Mouse (Mus musculus) cerebellum, adult 18-20 months (tissue): Measurements from ENCODE around the gene Sft2d1.
A peak's percentile ranks its signal among the peaks of the same experiment; 100 is the strongest.
"Not testable (repeated sequence)": the region's sequence is repeated elsewhere in the genome, so short reads cannot be mapped to it uniquely, and the experiment has no call there.

Source experiments
- DNase-seq, 2 experiments: peaks; one replicate each; pipeline ENCODE4 v3.0.0; 2021

Gene Sft2d1

DNA sequence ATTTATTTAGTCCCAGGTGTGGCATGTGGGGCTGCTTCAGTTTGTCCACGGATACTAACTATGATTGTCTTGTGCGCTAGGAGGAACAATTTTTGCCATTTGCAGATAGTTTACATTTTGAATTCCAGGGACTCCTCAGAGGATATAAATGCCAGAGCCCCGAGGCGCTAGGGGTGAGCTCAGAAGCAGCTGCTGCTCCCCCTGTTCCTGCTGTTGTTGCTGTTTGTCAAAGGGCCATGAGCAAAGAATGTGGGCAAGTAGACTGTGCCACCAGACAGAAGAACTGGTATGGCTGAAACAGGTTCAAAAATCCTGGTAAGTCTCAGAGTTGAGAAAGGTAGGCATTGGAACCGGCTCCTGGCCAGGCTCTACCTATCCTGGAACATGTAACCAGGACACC lies 7.2 kb upstream of the Sft2d1 start:
- DNase-seq: no peak

DNA sequence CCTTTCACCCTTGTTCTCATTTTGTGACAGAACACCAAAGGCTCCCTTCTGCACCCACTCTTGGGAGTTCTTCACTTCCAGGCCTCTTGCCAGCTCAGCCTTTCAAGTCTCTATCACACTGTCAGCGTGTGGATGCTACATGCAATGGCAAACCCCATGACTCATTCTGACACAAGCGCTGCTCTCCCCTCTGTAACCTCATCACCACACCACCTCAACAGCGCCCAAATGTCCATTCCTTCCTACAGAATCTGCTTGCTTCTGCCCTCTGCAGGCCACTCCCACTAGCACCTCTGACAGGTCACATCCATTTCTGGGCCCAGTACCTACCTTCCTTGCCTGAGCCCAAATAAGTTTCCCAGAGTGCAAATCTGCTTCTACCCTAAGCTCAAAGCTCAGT lies 5.1 kb upstream of the Sft2d1 start:
- DNase-seq: no peak

DNA sequence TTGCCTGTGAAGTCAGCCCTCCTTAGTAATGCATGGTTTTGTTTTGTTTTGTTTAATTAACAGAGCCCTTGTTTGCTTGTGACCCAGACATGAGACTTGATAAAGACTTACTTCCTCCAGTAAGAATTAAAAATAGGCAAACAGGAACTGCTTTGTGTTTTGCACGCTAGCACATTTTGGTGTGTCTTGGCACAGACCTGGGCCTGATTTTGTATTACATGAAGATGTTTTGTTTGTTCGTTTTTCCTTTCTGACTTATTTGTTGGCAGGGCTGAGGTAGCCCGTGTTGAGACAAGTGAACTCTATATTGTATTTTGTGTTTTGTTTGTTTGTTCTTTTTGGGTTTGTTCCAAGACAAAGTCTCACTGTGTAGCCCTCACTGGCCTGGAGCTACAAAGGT lies 849 bp downstream of the Sft2d1 start:
- DNase-seq: no peak

DNA sequence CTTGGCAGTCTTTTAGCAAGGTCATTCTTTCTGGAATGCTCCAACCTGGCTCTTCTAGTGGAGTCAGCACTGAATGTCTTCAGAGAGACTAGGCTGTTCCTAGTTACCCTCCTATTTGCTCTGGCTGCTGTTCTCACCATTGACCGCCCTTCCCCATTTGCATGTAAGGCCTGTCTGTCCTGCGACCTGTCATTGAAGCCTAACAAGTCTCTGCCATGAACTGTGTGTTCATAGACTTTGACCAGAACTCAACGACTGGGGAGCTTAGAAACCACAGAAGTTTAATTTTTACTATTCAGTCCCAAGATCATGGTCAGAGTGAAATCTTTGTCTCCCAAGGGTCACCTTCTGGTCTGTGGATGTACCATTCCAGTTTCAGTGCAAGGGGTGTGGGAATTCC lies 3.1 kb downstream of the Sft2d1 start:
- no peak for DNase-seq

DNA sequence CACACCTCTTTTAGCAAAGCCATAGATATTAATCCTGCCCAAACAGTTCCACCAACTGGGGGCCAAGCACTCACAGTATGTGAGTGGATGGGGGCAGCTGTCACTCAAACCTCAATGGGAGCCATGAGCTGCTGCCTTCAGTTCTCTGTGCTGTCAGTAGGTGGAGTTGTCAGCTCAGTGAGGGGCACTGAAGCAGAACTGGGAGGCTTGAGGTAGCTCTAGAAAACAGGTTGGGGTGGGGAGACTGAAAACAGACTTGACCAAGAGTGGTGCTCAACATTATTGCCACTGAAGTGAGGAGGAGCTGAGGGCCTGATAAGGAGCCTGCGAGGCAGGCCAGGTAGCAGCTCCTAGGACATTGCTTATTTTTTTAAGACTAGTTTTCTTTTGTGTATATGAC lies 5.3 kb downstream of the Sft2d1 start:
- no peak for DNase-seq

DNA sequence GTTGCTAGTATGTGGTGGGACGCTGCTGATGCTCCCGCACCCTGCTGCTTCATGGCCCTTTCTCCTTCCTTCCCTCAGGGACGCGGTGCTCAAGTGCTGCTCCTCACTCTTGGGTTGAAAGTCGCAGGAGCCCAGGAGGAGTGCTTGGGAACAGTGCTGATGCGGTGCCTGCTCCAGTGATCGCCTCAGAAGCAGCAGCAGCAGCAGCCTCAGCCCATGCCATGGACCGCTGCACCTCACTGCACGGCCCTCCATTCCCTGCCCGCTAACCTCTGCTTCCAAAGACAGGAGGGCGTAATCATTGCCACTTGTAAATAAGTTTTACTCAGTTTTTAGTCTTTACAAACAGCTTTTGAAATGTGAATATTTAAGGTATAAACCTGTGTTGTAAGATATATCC lies 16.0 kb downstream of the Sft2d1 start:
- not testable (repeated sequence) for DNase-seq

DNA sequence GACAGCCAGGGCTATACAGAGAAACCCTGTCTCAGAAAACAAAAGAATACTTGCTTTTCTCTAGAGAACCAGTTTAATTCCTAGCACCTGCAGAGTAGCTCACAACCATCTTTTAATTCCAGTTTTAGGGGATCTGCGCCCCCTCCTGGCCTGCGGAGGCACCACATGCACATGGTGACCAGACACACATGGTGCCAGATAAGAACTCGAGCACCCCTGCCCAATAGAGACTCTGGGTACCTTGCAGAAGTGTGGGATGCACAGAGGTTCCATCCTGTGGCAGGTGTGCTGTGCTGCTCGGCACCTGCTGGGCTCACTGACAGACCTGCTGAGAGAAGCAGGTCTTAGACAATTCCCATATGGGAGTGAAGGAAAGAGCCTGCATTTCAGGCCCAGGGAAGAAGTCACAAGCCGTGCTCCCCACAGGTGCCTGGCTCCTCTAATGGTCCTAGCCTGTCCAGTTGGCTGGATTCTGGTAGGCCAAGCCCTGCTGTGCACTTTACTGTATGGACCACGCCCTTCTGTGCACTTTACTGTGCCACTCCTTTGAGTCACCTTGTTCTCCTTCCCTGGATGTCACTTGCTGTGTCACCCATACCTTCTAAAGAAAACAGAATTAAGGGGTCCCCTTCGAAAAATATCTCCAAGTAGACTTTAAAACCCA lies 17.7 kb downstream of the Sft2d1 start:
- DNase-seq: no peak

DNA sequence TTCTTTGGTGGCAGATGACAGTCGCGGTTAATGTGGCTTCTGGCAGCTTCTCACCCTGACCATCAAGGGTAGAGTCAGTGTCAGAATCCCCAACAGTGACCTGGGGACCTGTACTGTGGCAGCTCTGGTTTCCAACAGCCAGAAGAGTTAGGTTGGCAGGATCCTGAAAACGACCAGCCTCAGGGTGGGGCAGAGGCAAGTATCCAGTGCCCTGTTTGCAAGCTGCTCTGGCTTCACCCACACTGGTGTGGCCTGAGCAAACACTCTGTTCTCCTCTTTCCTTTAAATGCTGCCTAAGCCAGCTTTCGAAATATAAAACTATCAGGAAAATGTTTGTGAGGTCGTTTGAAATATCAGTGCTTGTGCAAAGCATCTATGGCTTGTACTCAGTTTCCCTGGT lies 19.7 kb downstream of the Sft2d1 start:
- DNase-seq: no peak

DNA sequence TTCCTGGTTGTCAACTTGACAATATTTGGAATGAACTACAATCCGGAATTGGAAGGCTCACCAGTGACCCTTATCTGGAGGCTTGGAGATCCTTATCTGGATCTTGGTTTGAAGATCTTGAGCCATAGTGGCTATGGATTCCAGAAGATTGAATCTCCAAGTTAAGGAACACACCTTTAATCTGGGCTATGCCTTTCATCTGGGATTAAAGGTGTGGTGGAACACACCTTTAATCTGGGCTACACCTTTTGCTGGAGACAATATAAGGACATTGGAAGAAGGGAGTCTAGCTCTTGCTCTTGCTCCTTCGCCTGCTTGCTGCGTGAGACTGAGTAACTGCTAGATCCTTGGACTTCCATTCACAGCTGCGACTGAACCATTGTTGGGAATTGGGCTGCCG lies 26.3 kb downstream of the Sft2d1 start, which contains the start of gene Prr18:
Gene Prr18 (plus strand): TSS at position 301 of the 400 bp plus-strand sequence.
- DNase-seq: not testable (repeated sequence)

DNA sequence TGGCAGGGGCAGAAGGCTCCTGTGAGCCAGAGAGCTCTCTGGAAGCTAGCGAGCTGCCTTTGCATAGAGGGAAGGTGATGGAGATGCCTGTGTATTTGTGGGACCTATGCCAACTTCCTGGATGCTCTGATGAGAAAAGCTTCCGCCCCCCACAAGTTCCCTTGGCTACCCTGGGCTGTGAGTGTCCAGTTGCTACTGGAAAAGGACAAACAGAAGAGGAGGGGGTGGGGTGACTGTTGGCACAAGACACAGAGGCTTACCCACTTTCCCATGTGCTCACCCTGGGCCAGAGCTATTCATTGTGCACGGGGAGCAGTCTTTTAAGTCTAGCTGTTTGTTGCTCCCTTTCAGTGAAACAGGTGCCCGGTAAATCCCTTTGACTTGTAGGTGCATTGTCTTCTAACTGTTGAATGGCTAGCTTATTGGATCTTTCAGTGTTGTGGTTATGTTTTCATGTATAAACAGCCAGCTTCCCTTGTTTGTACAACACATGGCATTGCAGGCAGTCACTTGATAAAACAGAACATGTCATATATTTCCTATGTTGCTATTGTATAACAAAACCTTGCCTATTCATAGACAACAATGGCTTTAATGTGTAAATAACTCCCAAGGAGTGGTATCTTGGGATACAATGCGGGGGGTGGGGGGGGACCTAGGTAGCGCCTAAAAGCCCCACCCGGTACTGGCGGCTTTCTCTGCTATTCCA lies 28.9 kb downstream of the Sft2d1 start:
- DNase-seq: peak in 1 of 2 experiments; percentile 18

DNA sequence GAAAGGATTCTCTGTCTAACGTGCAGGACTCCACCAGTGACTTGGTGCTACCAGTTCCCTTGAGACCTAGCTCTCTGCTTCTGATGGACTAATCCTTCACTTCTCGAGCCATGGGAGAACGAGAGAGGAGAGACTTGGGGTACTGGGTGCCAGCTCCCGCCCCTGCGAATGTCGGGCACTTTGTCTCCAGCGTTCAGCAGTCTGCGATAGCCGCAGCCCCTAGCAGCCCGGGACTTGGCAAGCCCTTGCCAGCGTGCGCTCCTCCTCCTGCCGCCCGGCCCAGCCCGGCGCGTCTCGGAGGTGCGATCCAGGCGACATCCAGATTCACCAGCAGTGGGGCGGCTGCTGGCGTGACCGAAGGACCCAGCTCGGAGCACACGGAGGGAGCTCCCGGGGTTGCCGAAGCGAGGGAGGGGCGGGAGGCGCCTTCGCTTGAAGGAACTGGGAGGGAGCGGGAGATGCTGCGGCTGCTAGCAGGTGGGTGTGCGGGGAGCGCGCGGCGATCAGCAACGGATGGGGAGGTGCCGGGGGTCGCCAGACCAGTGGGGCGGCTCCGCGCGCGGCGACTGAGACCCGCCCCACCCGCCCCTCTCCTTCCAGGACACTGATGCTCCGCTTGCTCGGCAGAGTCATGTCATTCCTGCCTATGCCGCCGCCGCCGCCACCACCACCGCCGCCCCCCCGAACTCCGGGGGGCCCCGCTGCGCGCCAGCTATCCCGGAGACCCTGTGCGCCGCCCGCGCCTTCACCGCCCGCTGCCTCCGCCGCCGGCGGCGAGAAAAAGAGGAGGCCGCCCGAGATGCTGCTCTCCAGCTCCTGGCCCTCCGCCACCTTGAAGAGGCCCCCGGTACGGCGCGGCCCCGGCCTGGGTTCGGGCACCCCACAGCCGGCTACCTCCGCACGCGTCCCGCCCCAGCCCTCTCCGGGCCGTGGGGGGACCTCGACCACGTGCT lies 29.8 kb downstream of the Sft2d1 start:
- peak; percentile 31 to 59 for DNase-seq

DNA sequence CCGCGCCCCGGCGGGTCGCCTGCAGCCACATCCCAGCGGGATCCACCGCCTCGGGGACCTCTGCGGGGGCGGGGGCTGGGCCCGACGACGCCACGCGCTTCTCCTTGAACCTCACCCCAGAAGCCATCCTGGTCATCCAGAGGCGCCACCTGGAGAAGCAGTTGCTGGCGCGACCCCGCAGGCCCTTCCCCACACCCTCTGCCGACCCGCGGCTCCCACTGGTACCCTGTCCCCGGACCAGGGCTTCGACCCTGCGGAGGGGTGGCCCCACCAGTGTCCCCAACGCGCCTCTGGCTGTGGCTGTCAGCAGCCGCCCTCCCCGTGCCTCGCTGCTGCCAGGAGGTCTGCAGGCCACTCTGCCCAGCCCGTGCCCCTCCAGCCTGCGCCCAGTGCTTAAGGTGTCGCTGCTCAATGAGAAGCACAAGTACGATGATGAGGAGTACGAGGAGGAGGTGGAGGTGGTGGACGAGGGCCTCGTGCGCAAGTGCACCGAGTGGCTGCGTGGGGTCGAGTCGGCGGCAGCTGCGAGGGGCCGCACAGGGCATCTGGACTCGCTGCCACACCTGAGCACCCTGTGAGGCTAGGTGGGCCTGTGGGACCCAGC lies 30.6 kb downstream of the Sft2d1 start:
- DNase-seq: no peak

DNA sequence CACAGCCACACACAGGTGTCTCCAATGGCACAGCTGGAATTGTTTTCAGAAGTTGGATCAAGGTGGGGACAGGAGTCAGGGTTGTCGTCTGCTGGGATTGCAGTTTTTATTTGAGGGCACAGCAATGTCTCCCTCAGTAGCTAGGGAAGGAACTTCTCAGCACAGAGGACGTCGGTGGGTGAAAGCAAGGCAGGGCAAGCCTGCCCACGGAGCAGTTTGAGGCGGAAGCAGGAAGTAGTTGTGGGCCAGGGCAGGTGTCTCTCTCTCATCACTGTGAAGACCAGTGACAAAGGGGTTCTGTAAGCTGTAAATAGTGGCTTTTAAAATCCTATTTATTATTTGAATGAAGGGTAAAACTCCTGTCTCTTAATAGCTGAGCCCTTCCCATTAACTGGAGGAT lies 31.8 kb downstream of the Sft2d1 start:
- DNase-seq: no peak

DNA sequence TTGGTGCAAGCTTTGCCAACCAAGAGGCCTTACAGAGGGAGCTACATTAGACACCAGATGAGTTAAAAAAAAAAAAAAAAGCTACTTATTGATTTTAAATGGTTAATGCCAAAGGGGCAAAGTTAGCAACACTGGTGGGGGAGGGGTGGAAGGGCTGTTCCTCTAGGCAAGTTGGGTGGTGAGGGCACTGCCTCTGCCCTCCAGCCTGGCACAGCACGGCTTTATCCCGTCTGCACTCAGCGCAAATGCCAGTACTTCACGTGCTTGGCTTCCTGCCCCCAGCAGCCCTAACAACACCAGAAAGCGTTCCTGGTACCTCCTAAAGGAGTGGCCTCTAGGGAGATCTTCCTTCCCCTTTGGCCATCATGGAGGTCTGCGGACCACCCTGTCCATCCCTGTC lies 32.5 kb downstream of the Sft2d1 start:
- DNase-seq: peak in 1 of 2 experiments; percentile 13

DNA sequence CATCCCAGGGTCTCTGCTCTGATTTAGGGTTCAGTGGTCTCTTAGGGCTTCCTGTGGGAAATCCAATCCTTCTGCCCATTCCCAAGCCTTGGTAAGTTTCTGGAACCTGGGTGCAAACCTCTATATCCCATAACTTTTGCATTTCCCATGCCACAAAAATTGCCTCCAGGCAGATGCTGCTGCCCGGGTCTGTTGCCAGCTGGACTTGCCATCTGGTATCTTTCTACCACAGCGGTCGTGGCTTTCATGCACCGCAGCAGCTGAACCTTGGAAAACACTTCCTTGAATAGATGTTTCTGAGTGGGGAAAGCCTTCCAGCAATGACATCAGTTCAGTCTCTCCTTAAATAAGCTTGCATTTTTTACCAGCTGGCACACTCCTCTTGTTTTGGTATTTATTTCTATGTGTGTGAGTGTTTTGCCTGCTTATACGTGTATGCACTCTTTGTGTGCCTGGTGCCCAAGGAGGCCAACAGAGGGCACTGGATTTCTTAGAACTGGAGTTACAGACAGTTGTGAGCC lies 36.9 kb downstream of the Sft2d1 start:
- no peak for DNase-seq

DNA sequence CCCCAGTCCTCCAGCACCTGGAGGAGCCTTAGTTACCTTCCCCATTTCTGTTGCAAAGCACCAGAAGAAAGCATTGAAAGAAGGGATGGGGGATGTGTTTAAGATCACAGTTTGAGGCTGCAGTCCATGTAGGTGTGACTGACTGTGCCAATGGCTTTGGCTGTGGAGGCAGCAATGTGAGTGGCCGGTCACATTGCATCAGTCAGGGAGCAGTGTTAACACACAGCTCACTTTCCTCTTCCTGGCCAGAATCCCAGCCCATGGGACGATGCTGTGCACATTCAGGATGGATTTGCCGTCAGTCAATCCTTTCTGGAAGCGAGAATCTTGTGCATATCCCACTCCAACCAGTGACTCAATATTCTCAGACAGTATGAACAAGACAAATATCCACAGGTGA lies 38.0 kb downstream of the Sft2d1 start:
- no peak for DNase-seq

DNA sequence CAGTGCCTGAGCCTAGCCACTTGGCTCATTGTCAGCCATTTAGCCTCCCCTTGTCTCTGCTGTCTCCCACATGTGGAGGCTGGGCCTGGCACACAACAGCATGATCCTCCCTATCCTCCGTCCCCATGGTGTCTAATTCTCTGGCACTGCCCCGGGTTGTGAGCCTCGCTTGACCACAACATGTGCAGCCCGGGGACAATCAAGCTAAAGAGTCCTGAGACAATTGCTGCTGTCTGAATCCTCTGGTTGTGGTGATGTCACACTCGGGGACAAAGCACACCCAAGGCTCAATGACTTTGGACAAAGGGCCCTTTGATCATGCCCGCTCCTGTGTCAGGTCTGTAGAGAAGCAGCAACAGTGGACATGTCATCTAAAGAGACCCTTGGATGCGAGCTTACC lies 40.2 kb downstream of the Sft2d1 start:
- peak in 1 of 2 experiments; percentile 21 for DNase-seq

DNA sequence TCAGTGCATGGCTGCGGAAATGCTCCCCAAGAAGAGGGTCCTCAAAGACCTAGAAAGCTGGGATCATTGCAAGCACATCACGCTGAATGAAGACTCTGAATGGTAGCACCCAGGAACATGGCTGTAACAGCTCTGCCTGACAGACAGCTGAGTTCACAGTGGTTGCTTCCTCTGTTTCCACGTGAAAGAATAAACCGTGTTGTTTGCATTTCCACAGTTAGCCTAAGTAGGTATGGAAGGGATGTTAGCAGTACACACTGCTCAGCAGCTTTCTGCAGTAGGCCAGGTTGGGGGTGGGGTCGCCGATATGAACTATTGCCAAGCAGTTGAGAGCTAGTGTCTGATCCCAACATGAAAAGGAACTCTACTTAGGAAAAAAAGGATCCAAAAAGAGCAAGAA lies 44.8 kb downstream of the Sft2d1 start, which contains the start of gene T2:
Gene T2 (plus strand): TSS at position 301 of the 400 bp plus-strand sequence.
- DNase-seq: no peak

DNA sequence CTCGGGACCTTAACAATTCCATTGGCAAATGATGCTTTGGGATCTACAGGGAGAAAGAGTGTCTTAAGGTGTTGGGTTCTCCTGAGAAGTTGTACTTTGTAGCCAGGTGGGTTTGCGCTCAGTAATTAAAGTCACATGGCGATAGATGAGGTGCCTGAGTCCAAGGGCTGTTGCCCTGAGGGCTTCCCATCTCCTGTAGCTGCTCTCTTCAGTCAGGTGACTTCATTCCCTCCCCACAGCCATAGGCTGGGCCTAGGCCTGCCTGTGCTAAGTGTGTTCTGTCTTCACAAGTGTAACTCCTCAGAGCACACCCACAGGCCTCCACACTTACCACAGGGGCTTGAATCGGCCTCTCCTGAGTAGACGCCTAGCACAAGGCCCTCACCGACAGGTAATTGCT lies 46.6 kb downstream of the Sft2d1 start:
- DNase-seq: no peak

DNA sequence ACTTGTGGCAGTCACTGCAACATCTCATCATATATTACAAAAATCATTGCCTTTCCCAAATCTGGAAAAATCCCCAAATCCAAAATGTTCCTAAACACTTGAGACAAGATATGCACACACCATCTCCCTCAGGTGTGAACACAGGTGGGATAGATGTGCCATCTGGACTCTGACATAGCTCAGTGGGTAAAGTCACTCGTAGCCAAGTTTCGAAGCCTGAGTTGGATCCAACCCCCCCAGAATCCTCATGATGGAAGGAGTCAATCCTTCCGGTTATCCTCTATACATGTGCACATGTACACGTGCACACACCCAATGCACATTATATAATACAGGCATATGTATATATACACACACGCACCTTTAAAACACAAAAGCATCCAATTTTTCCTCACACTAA lies 50.0 kb downstream of the Sft2d1 start:
- no peak for DNase-seq

DNA sequence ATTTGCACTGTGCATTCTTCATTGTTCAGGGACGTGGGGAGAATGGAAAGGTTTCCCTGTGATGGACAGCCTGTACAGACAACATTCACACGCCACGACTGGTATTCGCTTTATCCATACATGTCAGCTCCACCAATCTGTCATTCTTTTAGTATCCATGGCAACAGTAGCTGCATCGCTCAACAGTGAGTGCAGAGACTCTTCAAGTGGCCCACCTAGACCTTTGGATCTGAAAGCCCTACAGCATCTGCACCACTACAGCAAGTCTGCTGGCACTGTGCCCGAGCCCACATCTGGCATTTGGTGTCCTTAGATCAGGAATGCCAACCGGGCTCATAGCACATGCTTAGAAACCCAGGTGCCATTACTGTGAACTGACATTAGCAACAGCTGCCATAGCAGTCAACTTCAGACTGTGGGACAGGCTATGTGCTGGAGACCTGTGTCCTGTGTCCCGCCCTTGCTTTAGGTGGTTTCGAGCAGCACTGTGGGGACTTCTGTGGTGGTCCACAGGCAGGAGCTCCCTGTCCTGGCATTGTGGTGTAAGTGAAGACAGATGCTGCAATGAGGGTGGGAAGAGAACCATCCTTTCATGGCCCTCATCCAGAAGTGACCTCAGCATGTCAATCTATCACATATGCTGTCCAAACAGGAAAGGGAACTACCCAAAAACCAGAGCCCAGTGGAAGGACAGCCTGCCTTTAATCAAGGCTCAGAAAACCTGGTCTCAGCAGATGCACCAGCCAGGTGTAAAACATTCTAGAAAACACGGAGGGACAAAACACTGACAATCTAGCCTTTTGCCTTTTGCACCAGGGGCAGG lies 50.6 kb downstream of the Sft2d1 start:
- DNase-seq: no peak
